Mouse (Mus musculus): ENCODE measurements around the gene Ott. TPM values are rescaled to one million over a fixed set of nuclear protein-coding genes. Genes with fewer than 3 reads are reported as not detected.
"Not testable (repeated sequence)": the region's sequence is repeated elsewhere in the genome, so short reads cannot be mapped to it uniquely, and the experiment has no call there.

Ott gene
- not detected for total RNA-seq (2022)

GRCm38 (mm10) chrX:149073982-149074381 lies at the start of gene Ott:
Ott (plus strand) TSS chrX:149074282.
- DNase-seq (ENCODE audit: low spot score) = not testable (repeated sequence)

Other genes with a start within 250 kb of the Ott start
- not detected for gene Luzp4, start 216.6 kb upstream of the Ott start, total RNA-seq (2022)
- not detected for gene Gm15093, start 198.1 kb downstream of the Ott start, total RNA-seq (2022)